Mouse (Mus musculus): ENCODE data around the gene Slc30a10. TPM values are rescaled to one million over a fixed set of nuclear protein-coding genes. Genes with fewer than 3 reads are reported as not detected.

Gene Slc30a10
- total RNA-seq (2022), result 1 to 10 TPM; 8.1 to 9.0 (median 8.5) TPM

- peak in 1 of 2 experiments; percentile 57 for DNase-seq (ENCODE audit: low spot score in 2 of 2)
Observed at GRCm38 (mm10) chr1:185454575-185454954, at the start of gene Slc30a10. Gene Slc30a10 (plus strand): TSS chr1:185454848.

- no peak for DNase-seq (ENCODE audit: low spot score in 2 of 2)
Observed at GRCm38 (mm10) chr1:185405921-185406320, 48.7 kb upstream of the Slc30a10 start.

GRCm38 (mm10) chr1:185409831-185410230, 44.8 kb upstream of the Slc30a10 start:
- DNase-seq (ENCODE audit: low spot score in 2 of 2), result no peak

GRCm38 (mm10) chr1:185418011-185418410, 36.6 kb upstream of the Slc30a10 start:
- DNase-seq (ENCODE audit: low spot score in 2 of 2), result no peak

- no peak for DNase-seq (ENCODE audit: low spot score in 2 of 2)
Observed at GRCm38 (mm10) chr1:185419805-185420204, 34.8 kb upstream of the Slc30a10 start.

GRCm38 (mm10) chr1:185420776-185421175, 33.9 kb upstream of the Slc30a10 start:
- no peak for DNase-seq (ENCODE audit: low spot score in 2 of 2)

GRCm38 (mm10) chr1:185426583-185426982, 28.1 kb upstream of the Slc30a10 start:
- DNase-seq (ENCODE audit: low spot score in 2 of 2), result no peak

- DNase-seq (ENCODE audit: low spot score in 2 of 2), result no peak
Observed at GRCm38 (mm10) chr1:185430488-185430887, 24.2 kb upstream of the Slc30a10 start.

GRCm38 (mm10) chr1:185431245-185431997, 23.2 kb upstream of the Slc30a10 start:
- DNase-seq (ENCODE audit: low spot score in 2 of 2), result no peak

- no peak for DNase-seq (ENCODE audit: low spot score in 2 of 2)
Observed at GRCm38 (mm10) chr1:185431998-185432317, 22.7 kb upstream of the Slc30a10 start.

- DNase-seq (ENCODE audit: low spot score in 2 of 2), result no peak
Observed at GRCm38 (mm10) chr1:185433112-185433511, 21.5 kb upstream of the Slc30a10 start.

GRCm38 (mm10) chr1:185438841-185439580, 15.6 kb upstream of the Slc30a10 start:
- DNase-seq (ENCODE audit: low spot score in 2 of 2), result peak in 1 of 2 experiments; percentile 70

GRCm38 (mm10) chr1:185441703-185442472, 12.8 kb upstream of the Slc30a10 start:
- DNase-seq (ENCODE audit: low spot score in 2 of 2), result no peak

GRCm38 (mm10) chr1:185448936-185449335, 5.7 kb upstream of the Slc30a10 start:
- no peak for DNase-seq (ENCODE audit: low spot score in 2 of 2)

- DNase-seq (ENCODE audit: low spot score in 2 of 2), result no peak
Observed at GRCm38 (mm10) chr1:185449727-185450126, 4.9 kb upstream of the Slc30a10 start.

- no peak for DNase-seq (ENCODE audit: low spot score in 2 of 2)
Observed at GRCm38 (mm10) chr1:185451077-185451476, 3.6 kb upstream of the Slc30a10 start.

- no peak for DNase-seq (ENCODE audit: low spot score in 2 of 2)
Observed at GRCm38 (mm10) chr1:185451495-185451894, 3.2 kb upstream of the Slc30a10 start.

- DNase-seq (ENCODE audit: low spot score in 2 of 2), result no peak
Observed at GRCm38 (mm10) chr1:185452461-185452860, 2.2 kb upstream of the Slc30a10 start.

- no peak for DNase-seq (ENCODE audit: low spot score in 2 of 2)
Observed at GRCm38 (mm10) chr1:185454144-185454543, 504 bp upstream of the Slc30a10 start.

GRCm38 (mm10) chr1:185454955-185455701, 480 bp downstream of the Slc30a10 start:
- DNase-seq (ENCODE audit: low spot score in 2 of 2), result peak; percentile 46

GRCm38 (mm10) chr1:185456327-185456726, 1.7 kb downstream of the Slc30a10 start:
- no peak for DNase-seq (ENCODE audit: low spot score in 2 of 2)
